Mouse (Mus musculus): ENCODE measurements around the gene Grm1. TPM values are rescaled to one million over a fixed set of nuclear protein-coding genes. Genes with fewer than 3 reads are reported as not detected.

Grm1 gene
- polyA plus RNA-seq, 1 experiment from 2014 or later, result 12.6 TPM

- no peak for ATAC-seq (replicated peaks)
These were observed 272.4 kb downstream of the Grm1 start for GRCm38 (mm10) chr10:10809777-10810176.

GRCm38 (mm10) chr10:10795321-10795720, 286.8 kb downstream of the Grm1 start:
- WGBS, result 94% methylated on average over 1 of the region's 1 CpGs
- Histone ChIP-seq H3K9me3 (no peaks in the 10 kb centered on the region), H3K4me1 (no peaks in the 10 kb centered on the region), H3K4me2 (no peak overlapping the region), H3K9ac (no peak overlapping the region), H3K36me3 (replicated peaks) (no peaks in the 10 kb centered on the region), H3K27ac (no peak overlapping the region), H3K4me3 (no peak overlapping the region), H3K27me3 (replicated peaks) (no peaks in the 10 kb centered on the region)
- ATAC-seq (replicated peaks), result no peak

More at GRCm38 (mm10) chr10:10809777-10810176, 272.4 kb downstream of the Grm1 start:
- Histone ChIP-seq H3K4me2 (no peak overlapping the region), H3K27ac (no peak overlapping the region), H3K9ac (no peak overlapping the region), H3K36me3 (replicated peaks) (no peaks in the 10 kb centered on the region), H3K27me3 (replicated peaks) (no peaks in the 10 kb centered on the region), H3K4me1 (no peaks in the 10 kb centered on the region), H3K9me3 (no peaks in the 10 kb centered on the region), H3K4me3 (no peak overlapping the region)
- WGBS, result 60% methylated on average over 3 of the region's 3 CpGs

GRCm38 (mm10) chr10:10790458-10790857, 291.7 kb downstream of the Grm1 start:
- H3K4me3 ChIP-seq, result no peak overlapping the region
- WGBS, result 87% methylated on average over 1 of the region's 1 CpGs

GRCm38 (mm10) chr10:10789967-10790366, 292.2 kb downstream of the Grm1 start:
- H3K27ac ChIP-seq, result no peak overlapping the region
- H3K4me1 ChIP-seq, result no peaks in the 10 kb centered on the region
- no peaks in the 10 kb centered on the region for H3K27me3 ChIP-seq (replicated peaks)
- H3K4me2 ChIP-seq, result no peak overlapping the region
- 82% methylated on average over 4 of the region's 4 CpGs for WGBS
- H3K9me3 ChIP-seq, result no peaks in the 10 kb centered on the region
- H3K36me3 ChIP-seq (replicated peaks), result no peaks in the 10 kb centered on the region
- no peak overlapping the region for H3K4me3 ChIP-seq
- ATAC-seq (replicated peaks), result no peak
- no peak overlapping the region for H3K9ac ChIP-seq

More at GRCm38 (mm10) chr10:10790458-10790857, 291.7 kb downstream of the Grm1 start:
- H3K4me1 ChIP-seq, result no peaks in the 10 kb centered on the region
- H3K27me3 ChIP-seq (replicated peaks), result no peaks in the 10 kb centered on the region
- no peak overlapping the region for H3K4me2 ChIP-seq
- no peak for ATAC-seq (replicated peaks)
- no peaks in the 10 kb centered on the region for H3K9me3 ChIP-seq
- no peak overlapping the region for H3K9ac ChIP-seq
- H3K27ac ChIP-seq, result no peak overlapping the region
- H3K36me3 ChIP-seq (replicated peaks), result no peaks in the 10 kb centered on the region

GRCm38 (mm10) chr10:10787906-10788416, 294.2 kb downstream of the Grm1 start:
- H3K27ac ChIP-seq, result no peak overlapping the region
- no peak overlapping the region for H3K4me2 ChIP-seq
- WGBS, result 91% methylated on average over 5 of the region's 6 CpGs
- H3K36me3 ChIP-seq (replicated peaks), result no peaks in the 10 kb centered on the region
- H3K9me3 ChIP-seq, result no peaks in the 10 kb centered on the region
- no peak overlapping the region for H3K4me3 ChIP-seq
- H3K27me3 ChIP-seq (replicated peaks), result no peaks in the 10 kb centered on the region
- H3K4me1 ChIP-seq, result no peaks in the 10 kb centered on the region
- ATAC-seq (replicated peaks), result no peak
- no peak overlapping the region for H3K9ac ChIP-seq

- Histone ChIP-seq H3K4me2 (no peak overlapping the region), H3K27ac (no peak overlapping the region)
- 78% methylated on average over 3 of the region's 3 CpGs for WGBS
These were observed 297.0 kb downstream of the Grm1 start for GRCm38 (mm10) chr10:10785122-10785521.

GRCm38 (mm10) chr10:10774827-10775226, 307.3 kb downstream of the Grm1 start:
- Histone ChIP-seq H3K27ac (no peak overlapping the region), H3K4me1 (peaks cover 3% of the 10 kb centered on the region; the same call in 1 of the 2 replicates), H3K9me3 (no peaks in the 10 kb centered on the region), H3K4me3 (no peak overlapping the region), H3K4me2 (no peak overlapping the region), H3K36me3 (replicated peaks) (no peaks in the 10 kb centered on the region), H3K9ac (no peak overlapping the region), H3K27me3 (replicated peaks) (no peaks in the 10 kb centered on the region)
- WGBS, result 42% methylated on average over 1 of the region's 1 CpGs
- peak; percentile 69 for ATAC-seq (replicated peaks)

More at GRCm38 (mm10) chr10:10785122-10785521, 297.0 kb downstream of the Grm1 start:
- H3K9ac ChIP-seq, result no peak overlapping the region
- no peaks in the 10 kb centered on the region for H3K27me3 ChIP-seq (replicated peaks)
- no peaks in the 10 kb centered on the region for H3K9me3 ChIP-seq
- no peak overlapping the region for H3K4me3 ChIP-seq
- H3K4me1 ChIP-seq, result no peaks in the 10 kb centered on the region
- no peaks in the 10 kb centered on the region for H3K36me3 ChIP-seq (replicated peaks)
- 0 out of 2 replicates have a peak, but pooled peaks have one; percentile 39 for ATAC-seq (replicated peaks)

- ATAC-seq (replicated peaks), result no peak
- no peaks in the 10 kb centered on the region for H3K9me3 ChIP-seq
- H3K9ac ChIP-seq, result no peak overlapping the region
- H3K4me2 ChIP-seq, result no peak overlapping the region
- no peak overlapping the region for H3K4me3 ChIP-seq
- WGBS, result 50% methylated on average over 4 of the region's 4 CpGs
- no peak overlapping the region for H3K27ac ChIP-seq
- no peaks in the 10 kb centered on the region for H3K27me3 ChIP-seq (replicated peaks)
- H3K36me3 ChIP-seq (replicated peaks), result no peaks in the 10 kb centered on the region
- H3K4me1 ChIP-seq, result no peaks in the 10 kb centered on the region
These were observed 319.1 kb downstream of the Grm1 start for GRCm38 (mm10) chr10:10763015-10763414.

- Histone ChIP-seq H3K36me3 (replicated peaks) (no peaks in the 10 kb centered on the region), H3K27me3 (replicated peaks) (no peaks in the 10 kb centered on the region), H3K9ac (no peak overlapping the region), H3K27ac (no peak overlapping the region), H3K4me3 (no peak overlapping the region), H3K4me1 (no peaks in the 10 kb centered on the region), H3K9me3 (no peaks in the 10 kb centered on the region), H3K4me2 (no peak overlapping the region)
- whole genome bisulfite sequencing, result 84% methylated on average over 1 of the region's 1 CpGs
- ATAC-seq (replicated peaks), result no peak
These were observed 320.9 kb downstream of the Grm1 start for GRCm38 (mm10) chr10:10761274-10761673.

- WGBS, result 86% methylated on average over 2 of the region's 2 CpGs
- Histone ChIP-seq H3K9me3 (no peaks in the 10 kb centered on the region), H3K4me1 (no peaks in the 10 kb centered on the region), H3K4me3 (no peak overlapping the region), H3K27me3 (replicated peaks) (no peaks in the 10 kb centered on the region), H3K4me2 (no peak overlapping the region), H3K36me3 (replicated peaks) (no peaks in the 10 kb centered on the region), H3K9ac (no peak overlapping the region), H3K27ac (no peak overlapping the region)
- ATAC-seq (replicated peaks), result no peak
These were observed 321.4 kb downstream of the Grm1 start for GRCm38 (mm10) chr10:10760801-10761200.

- 83% methylated on average over 1 of the region's 1 CpGs for WGBS
- H3K9ac ChIP-seq, result no peak overlapping the region
- H3K36me3 ChIP-seq (replicated peaks), result no peaks in the 10 kb centered on the region
These were observed 331.1 kb downstream of the Grm1 start for GRCm38 (mm10) chr10:10751033-10751432.

GRCm38 (mm10) chr10:10744097-10744496, 338.1 kb downstream of the Grm1 start:
- Histone ChIP-seq H3K9me3 (no peaks in the 10 kb centered on the region), H3K9ac (no peak overlapping the region), H3K4me1 (no peaks in the 10 kb centered on the region), H3K36me3 (replicated peaks) (no peaks in the 10 kb centered on the region), H3K4me3 (no peak overlapping the region), H3K27ac (no peak overlapping the region), H3K4me2 (no peak overlapping the region), H3K27me3 (replicated peaks) (no peaks in the 10 kb centered on the region)
- no peak for ATAC-seq (replicated peaks)
- 59% methylated on average over 1 of the region's 1 CpGs for WGBS

More at GRCm38 (mm10) chr10:10751033-10751432, 331.1 kb downstream of the Grm1 start:
- Histone ChIP-seq H3K9me3 (no peaks in the 10 kb centered on the region), H3K4me3 (no peak overlapping the region), H3K4me1 (no peaks in the 10 kb centered on the region; the same call in 1 of the 2 replicates), H3K27me3 (replicated peaks) (no peaks in the 10 kb centered on the region), H3K4me2 (no peak overlapping the region), H3K27ac (no peak overlapping the region)
- no peak for ATAC-seq (replicated peaks)

GRCm38 (mm10) chr10:10742172-10742571, 340.0 kb downstream of the Grm1 start:
- Histone ChIP-seq H3K4me2 (no peak overlapping the region), H3K27me3 (replicated peaks) (no peaks in the 10 kb centered on the region), H3K9me3 (no peaks in the 10 kb centered on the region), H3K4me1 (no peaks in the 10 kb centered on the region), H3K36me3 (replicated peaks) (no peaks in the 10 kb centered on the region), H3K27ac (no peak overlapping the region), H3K4me3 (no peak overlapping the region), H3K9ac (no peak overlapping the region)
- WGBS, result 91% methylated on average over 2 of the region's 2 CpGs
- no peak for ATAC-seq (replicated peaks)
